Mouse (Mus musculus) embryonic fibroblast, embryonic 13.5 days (primary cell): ENCODE measurements around the gene Zfp12.

Source experiments
- CTCF ChIP-seq: IDR thresholded peaks from 2 replicates; pipeline ENCODE4 v1.5.1; 2011; ENCODE audit warnings: mild to moderate bottlenecking, control low read depth, low read length, moderate library complexity, borderline replicate concordance; ENCODE audit not compliant: insufficient read depth
- POLR2A ChIP-seq: IDR thresholded peaks from 2 replicates; pipeline ENCODE4 v1.6.1; 2011; ENCODE audit warnings: low read depth, mild to moderate bottlenecking, control low read depth, low read length, moderate library complexity

DNA sequence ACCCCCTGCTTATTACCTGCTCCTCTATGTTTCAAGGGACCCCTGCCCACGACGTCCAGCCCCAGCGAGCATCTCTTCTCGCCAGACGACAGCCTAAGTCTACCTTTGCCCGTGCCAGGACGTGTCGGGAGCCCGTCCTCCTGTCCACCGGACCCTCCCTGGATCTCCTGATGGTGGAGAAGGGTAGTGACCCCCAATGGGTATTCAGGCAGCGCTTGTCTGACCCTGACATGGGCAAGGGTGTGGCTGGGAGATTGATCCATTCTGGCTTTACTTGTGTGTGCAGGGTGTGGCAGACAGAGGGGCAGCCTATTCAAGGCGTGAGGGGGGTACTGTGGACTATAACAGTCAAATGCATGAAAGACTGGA, 35.2 kb downstream of the Zfp12 start:
- no peak for TF ChIP-seq POLR2A
- TF ChIP-seq CTCF = no peak
